Mouse (Mus musculus): Measurements from ENCODE around the gene Ttc12. TPM values are rescaled to one million over a fixed set of nuclear protein-coding genes. Genes with fewer than 3 reads are reported as not detected.

Gene Ttc12
- total and polyA plus RNA-seq, 2 experiments from 2014 or later, result 5.3 to 5.4 TPM

DNA sequence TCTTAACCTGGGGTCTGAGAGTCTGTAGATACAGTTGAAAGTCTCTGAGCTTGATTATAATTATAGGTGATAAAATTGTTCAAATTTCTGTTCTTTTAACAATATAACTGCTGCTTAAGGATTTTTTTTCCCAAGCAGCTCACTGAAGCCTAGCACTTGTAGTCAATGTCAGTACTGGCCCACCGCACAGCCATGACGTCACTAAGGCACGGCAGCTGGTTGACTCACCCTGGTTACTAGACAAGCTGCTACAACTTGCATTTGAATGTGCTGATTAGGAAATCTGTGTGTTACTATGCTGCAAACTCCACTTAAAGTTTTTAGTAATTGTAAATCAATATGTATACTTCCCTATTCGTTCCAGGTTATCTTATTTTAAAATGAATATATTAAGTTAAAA, 4.6 kb upstream of the Ttc12 start:
- 68% methylated on average over 4 of the region's 4 CpGs for WGBS
- H3K36me3 ChIP-seq (replicated peaks; ENCODE audit: control insufficient read depth, insufficient read depth, low read length), result no peaks in the 10 kb centered on the region
- TF ChIP-seq CTCF (IDR thresholded peaks at IDR 0.05; ENCODE audit: low read depth), result no peak
- no peak for TF ChIP-seq EP300 (IDR thresholded peaks at IDR 0.05; ENCODE audit: low read depth)
- 0 out of 2 replicates have a peak, but pooled peaks cover 5% of the 10 kb centered on the region for H3K27me3 ChIP-seq (ENCODE audit: control insufficient read depth, insufficient read depth, low read length)
- H3K27ac ChIP-seq (ENCODE audit: low read depth), result no peak overlapping the region
- no peaks in the 10 kb centered on the region for H3K4me1 ChIP-seq (ENCODE audit: control insufficient read depth, insufficient read depth)
- no peak overlapping the region for H3K4me2 ChIP-seq (ENCODE audit: low read depth, low read length)
- H3K9ac ChIP-seq (replicated peaks; ENCODE audit: low read depth, low read length), result no peak overlapping the region
- H3K9me3 ChIP-seq (replicated peaks; ENCODE audit: control insufficient read depth, low read length), result no peaks in the 10 kb centered on the region
- no peak overlapping the region for H3K4me3 ChIP-seq (ENCODE audit: low read depth, low read length)
- ATAC-seq (ENCODE audit: insufficient read depth, low read depth), result no peak
- no peak for DNase-seq (ENCODE audit: low spot score)

DNA sequence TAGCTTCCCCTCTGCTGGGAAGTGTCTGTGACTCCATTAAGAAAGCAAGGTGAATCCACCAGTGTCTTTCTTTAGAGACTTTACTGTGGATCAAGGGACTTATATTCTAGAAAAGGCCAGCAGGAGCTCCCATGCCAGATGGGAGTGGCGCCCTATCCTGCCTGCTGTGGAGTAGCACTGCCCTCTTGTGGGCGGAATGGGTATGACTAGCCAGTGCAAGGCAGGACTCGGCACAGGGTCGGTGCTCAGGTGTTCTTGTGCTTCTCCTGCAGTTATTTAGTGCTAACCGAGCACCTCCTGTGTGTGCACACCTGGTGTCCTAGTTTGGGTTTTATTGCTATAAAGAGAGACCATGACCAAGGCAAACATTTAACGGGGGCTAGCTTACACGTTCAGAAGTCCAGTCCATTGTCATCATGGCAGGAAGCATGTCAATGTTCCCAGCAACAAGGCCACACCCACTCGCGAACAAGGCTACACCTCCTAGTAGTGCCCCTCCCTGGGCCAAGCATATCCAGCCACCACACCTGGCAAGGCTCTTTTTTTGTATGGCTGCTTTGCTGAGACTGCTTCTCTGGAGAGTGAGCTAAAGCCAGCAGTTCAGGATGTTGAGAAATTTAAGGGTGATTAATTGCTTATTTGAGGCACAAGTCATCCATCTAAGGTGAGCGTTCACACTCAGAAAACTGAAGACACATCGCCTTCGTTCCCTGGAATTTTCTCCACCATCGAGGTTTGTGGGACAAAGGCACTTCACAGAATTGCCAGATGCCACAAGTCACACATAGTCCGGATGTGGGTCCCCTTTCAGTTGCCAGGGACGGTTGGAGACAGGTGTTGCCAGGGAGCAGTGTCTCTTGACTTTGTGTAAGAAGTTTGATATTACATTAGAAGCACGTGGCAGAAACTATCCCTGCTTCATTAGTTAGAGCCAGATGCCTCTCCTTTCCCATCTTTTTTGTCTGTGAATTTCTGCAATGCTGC, 3.2 kb upstream of the Ttc12 start:
- ATAC-seq (ENCODE audit: insufficient read depth, low read depth), result no peak
- peak; percentile 59 for DNase-seq (ENCODE audit: low spot score)
- Histone ChIP-seq H3K4me1 (ENCODE audit: control insufficient read depth, insufficient read depth) (no peaks in the 10 kb centered on the region), H3K9ac (replicated peaks; ENCODE audit: low read depth, low read length) (no peak overlapping the region), H3K27me3 (ENCODE audit: control insufficient read depth, insufficient read depth, low read length) (0 out of 2 replicates have a peak, but pooled peaks cover 5% of the 10 kb centered on the region), H3K36me3 (replicated peaks; ENCODE audit: control insufficient read depth, insufficient read depth, low read length) (no peaks in the 10 kb centered on the region), H3K4me3 (ENCODE audit: low read depth, low read length) (no peak overlapping the region), H3K9me3 (replicated peaks; ENCODE audit: control insufficient read depth, low read length) (no peaks in the 10 kb centered on the region), H3K27ac (ENCODE audit: low read depth) (no peak overlapping the region), H3K4me2 (ENCODE audit: low read depth, low read length) (0 out of 2 replicates have a peak overlapping the region, but pooled peaks have one; percentile 27)
- 29% methylated on average over 16 of the region's 16 CpGs for WGBS
- TF ChIP-seq EP300 (IDR thresholded peaks at IDR 0.05; ENCODE audit: low read depth) (no peak), CTCF (IDR thresholded peaks at IDR 0.05; ENCODE audit: low read depth) (peak; percentile 100)

DNA sequence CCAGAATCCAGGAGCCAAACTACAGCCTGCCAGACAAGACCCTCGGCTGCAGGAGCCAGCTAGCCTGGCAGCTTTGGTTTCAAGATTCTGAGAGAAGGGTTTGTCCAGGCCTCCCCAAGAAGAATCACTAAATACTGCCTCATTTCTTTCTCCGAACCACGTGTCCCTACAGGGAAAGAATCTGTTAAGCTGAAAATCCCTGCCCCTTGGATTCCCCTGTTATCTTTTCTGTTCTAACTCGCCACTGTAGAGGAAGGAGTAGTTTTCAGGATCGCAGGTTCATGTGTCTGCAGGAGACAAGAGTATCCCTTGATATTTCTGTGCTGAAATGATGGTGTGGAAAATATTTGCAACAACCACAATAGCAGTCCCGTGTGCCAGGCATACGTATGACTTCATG, 2.2 kb upstream of the Ttc12 start:
- no peaks in the 10 kb centered on the region for H3K36me3 ChIP-seq (replicated peaks; ENCODE audit: control insufficient read depth, insufficient read depth, low read length)
- H3K4me2 ChIP-seq (ENCODE audit: low read depth, low read length), result no peak overlapping the region
- no peak overlapping the region for H3K4me3 ChIP-seq (ENCODE audit: low read depth, low read length)
- TF ChIP-seq EP300 (IDR thresholded peaks at IDR 0.05; ENCODE audit: low read depth), result no peak
- TF ChIP-seq CTCF (IDR thresholded peaks at IDR 0.05; ENCODE audit: low read depth), result no peak
- no peak for ATAC-seq (ENCODE audit: insufficient read depth, low read depth)
- no peaks in the 10 kb centered on the region for H3K4me1 ChIP-seq (ENCODE audit: control insufficient read depth, insufficient read depth)
- DNase-seq (ENCODE audit: low spot score), result no peak
- H3K27ac ChIP-seq (ENCODE audit: low read depth), result no peak overlapping the region
- H3K9me3 ChIP-seq (replicated peaks; ENCODE audit: control insufficient read depth, low read length), result no peaks in the 10 kb centered on the region
- no peak overlapping the region for H3K9ac ChIP-seq (replicated peaks; ENCODE audit: low read depth, low read length)
- WGBS, result 59% methylated on average over 7 of the region's 7 CpGs
- H3K27me3 ChIP-seq (ENCODE audit: control insufficient read depth, insufficient read depth, low read length), result 0 out of 2 replicates have a peak, but pooled peaks cover 5% of the 10 kb centered on the region

DNA sequence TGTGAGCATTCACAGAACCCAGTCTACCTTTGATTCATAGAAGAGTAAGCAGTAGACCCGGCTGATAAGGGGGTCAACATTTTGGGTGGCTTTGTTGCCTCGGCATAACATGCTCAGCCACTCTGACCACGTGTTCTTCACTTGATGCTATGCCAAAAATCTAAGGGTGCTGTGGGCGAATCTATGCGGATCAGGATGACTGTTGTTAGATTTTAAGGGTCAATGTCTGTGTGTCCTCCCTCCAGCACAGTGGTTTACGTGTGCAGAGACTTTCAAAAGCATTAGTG, 1.6 kb upstream of the Ttc12 start:
- Histone ChIP-seq H3K36me3 (replicated peaks; ENCODE audit: control insufficient read depth, insufficient read depth, low read length) (no peaks in the 10 kb centered on the region), H3K4me3 (ENCODE audit: low read depth, low read length) (no peak overlapping the region), H3K27me3 (ENCODE audit: control insufficient read depth, insufficient read depth, low read length) (0 out of 2 replicates have a peak, but pooled peaks cover 5% of the 10 kb centered on the region), H3K27ac (ENCODE audit: low read depth) (no peak overlapping the region), H3K9ac (replicated peaks; ENCODE audit: low read depth, low read length) (no peak overlapping the region), H3K4me1 (ENCODE audit: control insufficient read depth, insufficient read depth) (no peaks in the 10 kb centered on the region), H3K4me2 (ENCODE audit: low read depth, low read length) (no peak overlapping the region), H3K9me3 (replicated peaks; ENCODE audit: control insufficient read depth, low read length) (no peaks in the 10 kb centered on the region)
- no peak for DNase-seq (ENCODE audit: low spot score)
- 77% methylated on average over 6 of the region's 6 CpGs for WGBS
- no peak for ATAC-seq (ENCODE audit: insufficient read depth, low read depth)
- no peak for TF ChIP-seq CTCF (IDR thresholded peaks at IDR 0.05; ENCODE audit: low read depth)
- TF ChIP-seq EP300 (IDR thresholded peaks at IDR 0.05; ENCODE audit: low read depth), result no peak

DNA sequence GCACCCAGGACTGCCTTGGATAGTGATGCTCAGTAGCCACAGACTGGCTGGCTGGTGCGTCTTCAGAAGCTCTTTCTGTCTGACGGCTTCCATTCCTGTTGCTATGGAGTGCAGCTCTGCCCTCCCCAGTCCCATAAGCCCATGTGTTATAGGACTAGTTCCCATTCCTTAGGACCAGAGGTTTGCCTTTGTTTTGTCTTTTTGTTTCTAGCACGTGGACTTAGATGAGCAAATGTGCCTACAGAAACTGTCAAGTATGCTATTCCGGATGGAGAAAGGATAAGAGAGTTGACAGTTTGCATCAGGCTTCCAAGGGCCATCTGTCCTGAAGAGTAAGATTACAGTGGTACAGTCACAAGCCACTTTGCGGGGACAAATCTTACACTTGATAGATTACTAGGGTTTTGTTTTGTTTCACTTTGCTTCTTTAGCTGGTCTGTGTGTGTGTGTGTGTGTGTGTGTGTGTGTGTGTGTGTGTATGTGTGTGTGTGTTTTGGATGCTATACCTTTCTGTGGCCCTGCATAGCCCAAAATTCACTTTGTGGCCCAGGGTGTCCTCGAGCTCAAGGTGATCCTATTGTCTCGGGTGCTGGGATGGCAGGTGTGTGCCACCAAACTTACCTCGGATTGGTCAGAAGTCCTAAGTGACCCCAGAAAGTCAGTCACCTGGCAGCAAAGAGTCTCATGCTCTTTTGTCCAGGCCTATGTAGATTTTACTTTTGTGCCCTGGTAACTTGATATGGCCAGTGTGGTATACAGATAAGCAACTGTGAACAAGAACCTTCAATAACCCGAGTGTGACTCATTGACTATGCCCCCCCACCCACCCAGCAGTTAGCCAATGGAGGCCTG, 1.0 kb upstream of the Ttc12 start:
- H3K4me1 ChIP-seq (ENCODE audit: control insufficient read depth, insufficient read depth), result no peaks in the 10 kb centered on the region
- ATAC-seq (ENCODE audit: insufficient read depth, low read depth), result no peak
- H3K27me3 ChIP-seq (ENCODE audit: control insufficient read depth, insufficient read depth, low read length), result 0 out of 2 replicates have a peak, but pooled peaks cover 5% of the 10 kb centered on the region
- H3K9me3 ChIP-seq (replicated peaks; ENCODE audit: control insufficient read depth, low read length), result no peaks in the 10 kb centered on the region
- no peak overlapping the region for H3K4me2 ChIP-seq (ENCODE audit: low read depth, low read length)
- no peak overlapping the region for H3K9ac ChIP-seq (replicated peaks; ENCODE audit: low read depth, low read length)
- TF ChIP-seq CTCF (IDR thresholded peaks at IDR 0.05; ENCODE audit: low read depth), result no peak
- TF ChIP-seq EP300 (IDR thresholded peaks at IDR 0.05; ENCODE audit: low read depth), result no peak
- H3K36me3 ChIP-seq (replicated peaks; ENCODE audit: control insufficient read depth, insufficient read depth, low read length), result no peaks in the 10 kb centered on the region
- no peak overlapping the region for H3K4me3 ChIP-seq (ENCODE audit: low read depth, low read length)
- H3K27ac ChIP-seq (ENCODE audit: low read depth), result no peak overlapping the region
- DNase-seq (ENCODE audit: low spot score), result no peak
- WGBS, result 64% methylated on average over 9 of the region's 9 CpGs

Data from heart, postnatal 0 days (tissue).